Mouse (Mus musculus) forelimb bud, embryonic 11.5 days (tissue): ENCODE results near the gene Cryaa.

ENCODE experiments used
- DNase-seq: peaks from one replicate; pipeline ENCODE4 v3.0.0-alpha.2; 2012; ENCODE audit warnings: low read depth, low spot score

Cryaa gene

DNA sequence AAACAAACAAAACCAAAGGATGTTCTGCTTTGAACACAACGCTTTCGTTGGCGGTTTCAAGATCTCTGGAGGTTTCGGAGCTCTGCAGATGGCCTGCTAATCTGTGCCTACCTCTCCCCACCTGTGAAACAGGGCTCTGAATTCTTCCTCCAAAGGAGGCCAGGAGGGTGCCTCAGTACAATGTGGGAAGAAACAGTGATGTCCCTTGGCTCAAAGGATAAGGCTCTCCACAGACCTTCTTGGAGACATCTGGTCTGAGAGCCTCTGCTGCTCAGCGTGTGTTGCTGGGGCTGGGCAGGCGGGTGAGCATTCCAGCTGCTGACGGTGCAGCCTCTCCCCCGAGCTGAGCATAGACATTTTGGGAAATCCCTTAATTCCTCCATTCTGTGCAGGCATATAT lies at the start of gene Cryaa:
Gene Cryaa, plus strand, starts transcription at position 301 of the 400 bp plus-strand sequence.
- no peak for DNase-seq

DNA sequence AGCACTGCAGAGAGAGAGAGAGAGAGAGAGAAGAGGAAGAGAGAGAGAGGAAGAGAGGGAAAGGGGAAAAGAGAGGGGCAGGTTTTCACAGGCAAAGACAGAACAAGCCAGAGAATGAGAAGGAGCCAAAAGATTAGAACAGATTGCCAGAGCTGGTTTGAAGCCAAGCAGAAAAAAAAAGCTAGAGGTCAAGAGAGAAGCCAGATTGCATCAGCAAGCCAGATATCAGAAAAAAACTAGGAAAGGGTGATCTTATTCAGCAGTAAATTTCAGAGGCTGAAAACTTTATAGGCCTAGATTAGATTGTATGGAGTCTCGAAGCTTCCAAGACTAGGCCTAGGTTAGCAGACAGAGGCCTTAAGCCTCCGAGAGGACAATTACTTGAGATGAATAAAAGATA lies 49.6 kb upstream of the Cryaa start:
- no peak for DNase-seq

DNA sequence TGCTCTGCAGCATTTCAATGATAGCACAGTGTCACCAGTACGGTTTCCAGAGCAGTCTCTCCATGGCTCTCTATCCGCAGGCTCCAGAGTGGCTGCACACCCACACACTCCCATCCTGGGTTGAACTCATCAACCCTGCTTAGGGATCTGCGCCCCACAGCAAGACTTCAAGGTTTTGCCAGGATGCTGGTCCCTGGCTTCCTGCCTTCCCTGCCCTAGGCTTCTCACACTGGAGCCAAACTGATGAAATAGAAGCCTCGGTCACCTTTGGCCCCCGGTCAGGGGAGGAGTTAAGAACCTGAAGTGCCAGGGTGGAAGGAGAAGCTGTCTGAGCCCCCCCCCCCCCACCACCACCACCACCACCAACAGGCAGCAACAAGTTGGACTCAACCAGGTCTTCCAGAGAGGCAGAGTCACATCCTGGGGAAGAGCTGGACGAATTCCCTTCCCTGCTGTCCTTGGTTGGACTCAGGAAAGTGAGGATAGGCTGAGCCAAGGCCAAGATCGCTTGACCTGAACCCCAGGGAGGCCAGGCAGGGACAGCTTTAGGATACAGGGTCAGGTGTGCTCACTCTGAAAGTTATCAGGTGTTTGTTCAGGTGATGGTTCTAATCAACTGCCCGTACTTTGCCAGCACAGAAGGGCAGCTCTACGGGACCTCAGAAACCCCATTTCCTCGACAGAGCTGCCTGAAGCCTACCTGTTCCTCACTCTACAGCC lies 46.4 kb upstream of the Cryaa start:
- no peak for DNase-seq

DNA sequence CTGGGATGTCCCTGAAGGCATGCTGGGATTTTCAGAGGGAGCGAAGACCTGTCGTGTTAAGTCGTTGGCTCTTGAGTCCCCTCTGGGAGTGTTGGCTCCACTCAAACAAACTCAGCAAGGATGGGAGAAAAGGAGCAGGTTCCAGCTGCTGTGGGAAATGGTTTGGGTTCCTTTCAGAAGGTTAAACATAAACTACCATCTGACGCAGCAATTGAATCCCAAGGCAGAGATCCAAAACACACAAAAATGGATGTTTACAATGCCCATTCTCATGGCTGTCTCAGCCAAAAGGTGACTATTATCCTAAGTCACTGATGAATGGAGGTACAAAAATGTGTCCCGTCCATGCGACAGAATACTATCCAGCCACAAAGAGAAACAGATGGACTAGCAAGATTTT lies 44.6 kb upstream of the Cryaa start:
- DNase-seq: no peak

DNA sequence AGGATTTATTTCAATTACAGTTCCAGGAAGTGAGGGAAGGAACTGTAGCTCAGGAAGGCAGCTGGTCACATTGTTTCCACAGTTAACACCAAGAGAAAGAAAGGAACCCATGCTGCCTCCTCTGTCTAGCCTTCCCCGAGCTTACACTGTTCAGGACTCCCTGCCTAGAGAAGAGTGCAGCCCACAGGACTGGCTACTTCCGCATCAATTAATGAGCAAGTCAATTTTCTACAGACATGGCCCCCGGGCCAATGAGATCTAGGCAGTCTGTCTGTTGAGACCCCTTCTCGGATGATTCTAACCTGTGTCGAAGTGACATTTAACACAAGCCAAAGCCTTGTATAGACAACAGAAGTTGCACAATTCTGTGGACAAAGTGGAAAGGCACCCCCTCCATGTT lies 42.7 kb upstream of the Cryaa start:
- DNase-seq: no peak

DNA sequence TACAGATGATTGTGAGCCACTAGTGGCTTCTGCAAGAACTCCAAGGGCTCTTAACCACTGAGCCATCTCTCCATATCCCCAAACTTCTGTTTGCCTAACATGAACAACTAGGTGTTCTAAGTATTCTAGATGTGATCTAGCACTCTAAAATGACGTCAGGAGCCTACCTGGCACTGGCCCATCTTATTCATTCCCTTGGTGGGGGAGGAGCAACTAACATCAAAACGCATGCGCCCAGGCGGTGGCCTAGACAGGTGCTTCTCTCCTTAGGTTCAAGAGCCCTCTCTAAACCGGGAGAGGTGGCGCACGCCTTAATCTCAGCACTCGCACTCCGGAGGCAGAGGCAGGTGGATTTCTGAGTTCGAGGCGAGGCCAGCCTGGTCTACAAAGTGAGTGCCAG lies 41.8 kb upstream of the Cryaa start:
- DNase-seq: no peak

DNA sequence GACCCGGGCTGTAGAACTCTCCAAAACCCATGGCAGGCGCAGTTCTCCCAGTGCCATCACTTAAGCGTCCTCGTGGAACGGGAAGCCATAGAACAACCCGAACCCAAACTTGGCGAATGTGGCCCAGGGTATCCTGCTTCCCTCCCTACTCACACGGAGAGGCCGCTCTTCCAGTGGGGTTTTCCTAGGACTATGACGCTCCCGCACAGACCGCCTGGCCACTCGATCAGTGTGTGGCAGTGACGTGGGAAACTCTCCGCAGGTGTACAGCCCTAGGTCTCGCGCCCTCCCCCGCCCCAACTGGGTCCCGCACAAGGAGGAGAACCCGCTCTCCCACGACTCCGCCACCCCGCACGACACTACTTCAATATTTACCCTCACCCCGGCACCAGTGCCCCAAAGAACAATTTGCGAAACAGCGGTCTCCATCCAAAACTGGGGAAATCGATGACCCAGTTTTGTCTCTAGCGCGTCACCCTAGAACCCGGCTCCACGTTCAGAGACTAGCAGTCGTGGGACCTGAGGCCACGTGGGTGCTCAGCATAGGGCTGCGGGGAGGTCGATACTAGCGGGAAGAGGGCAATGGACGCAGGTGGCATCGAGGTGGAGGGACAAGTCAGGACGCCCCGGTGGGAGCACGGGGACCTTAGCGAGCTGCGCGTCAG lies 41.2 kb upstream of the Cryaa start:
- no peak for DNase-seq

DNA sequence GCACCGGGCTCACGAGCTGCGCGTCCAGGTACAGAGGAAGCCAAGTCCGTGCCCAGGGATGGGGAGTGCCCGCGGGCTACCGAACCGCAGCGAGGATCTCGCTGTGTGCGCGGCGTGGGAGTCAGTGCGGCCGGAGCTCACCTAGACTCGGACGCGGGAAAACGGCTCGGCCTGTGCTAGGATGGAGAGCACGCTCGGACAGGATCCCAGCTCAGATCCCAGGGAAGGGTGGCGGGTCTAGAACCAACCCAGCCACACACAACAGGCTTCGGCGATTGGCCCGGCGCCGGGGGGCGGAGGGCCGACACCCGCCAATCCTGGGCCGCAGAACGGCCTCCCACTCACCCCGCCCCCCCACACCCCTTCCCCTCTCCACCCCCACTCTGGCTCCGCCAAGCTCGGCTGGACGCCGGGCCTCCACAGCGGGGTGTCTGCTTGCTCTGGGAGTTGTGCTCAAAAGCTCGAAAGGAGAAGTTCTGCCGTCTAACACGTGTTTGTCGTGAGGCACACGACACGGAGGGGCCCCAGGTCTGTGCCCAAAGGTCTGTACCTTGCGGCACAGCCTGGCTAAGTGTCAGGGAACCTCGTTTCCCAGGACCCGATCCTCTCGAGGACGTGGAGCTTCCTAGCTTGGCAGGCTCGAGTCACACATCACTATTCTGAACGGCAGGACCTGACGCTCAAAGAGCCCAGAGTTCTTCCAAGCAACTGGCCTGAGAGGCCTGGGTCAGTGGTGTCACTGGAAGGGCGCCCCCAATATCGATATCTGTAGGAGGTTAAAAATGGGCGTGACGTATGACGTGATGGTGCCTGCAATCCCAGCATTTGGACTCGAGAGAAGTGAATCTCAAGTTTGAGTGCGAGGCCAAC lies 40.4 kb upstream of the Cryaa start, which contains the start of gene Cbs:
Gene Cbs, minus strand, starts transcription at position 297 of the 870 bp plus-strand sequence.
- peak; percentile 42 for DNase-seq

DNA sequence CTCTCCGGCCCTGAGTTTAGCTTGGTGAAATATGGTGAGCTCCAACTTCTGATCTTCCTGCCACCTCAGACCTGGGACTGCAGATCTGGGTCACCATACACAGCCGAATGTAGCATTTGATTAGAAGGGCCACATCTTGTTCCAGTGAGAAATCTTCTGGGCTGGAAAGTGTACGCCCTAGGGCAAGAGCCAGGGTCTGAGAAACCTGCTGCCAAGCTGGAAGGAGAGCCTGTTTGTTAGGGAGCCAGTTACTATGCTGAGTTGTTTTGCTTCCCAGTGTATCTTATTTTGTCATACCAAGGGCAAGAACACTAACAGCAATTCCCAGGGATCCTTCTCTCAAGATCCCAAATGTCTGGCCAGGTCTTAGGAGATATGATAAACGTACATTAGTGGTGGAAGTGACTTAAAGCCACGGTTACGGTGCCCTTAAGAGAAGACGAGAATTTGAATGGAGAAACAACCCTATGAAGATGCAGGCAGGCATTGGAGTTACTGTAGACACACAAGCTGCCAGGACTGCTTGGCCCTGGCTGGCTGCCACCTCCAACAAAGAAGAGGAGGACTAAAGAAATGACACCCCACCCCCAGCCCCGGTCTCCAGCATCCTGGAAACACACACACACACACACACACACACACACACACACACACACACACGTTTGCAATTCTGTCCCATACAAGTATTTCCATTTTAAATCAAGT lies 39.6 kb upstream of the Cryaa start:
- DNase-seq: no peak

DNA sequence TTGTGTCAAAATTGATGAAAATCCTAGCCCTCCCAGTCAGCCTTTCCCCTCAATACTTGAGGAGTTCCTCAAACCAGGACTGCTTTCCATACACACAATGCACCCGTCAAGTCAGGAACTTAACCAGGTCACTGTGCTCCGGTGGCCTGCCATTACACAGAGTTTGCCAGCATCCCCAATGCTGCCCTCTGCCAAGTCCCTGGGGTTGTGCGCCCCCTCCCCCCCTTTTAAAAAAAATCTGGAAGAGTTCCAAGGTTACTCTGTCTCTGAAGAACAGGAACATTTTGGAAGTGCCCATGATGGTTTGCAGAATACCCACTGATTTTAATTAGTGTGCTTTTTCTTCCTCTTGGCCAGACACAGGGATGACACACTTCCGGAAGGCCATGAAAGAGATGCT lies 38.0 kb upstream of the Cryaa start:
- DNase-seq: no peak

DNA sequence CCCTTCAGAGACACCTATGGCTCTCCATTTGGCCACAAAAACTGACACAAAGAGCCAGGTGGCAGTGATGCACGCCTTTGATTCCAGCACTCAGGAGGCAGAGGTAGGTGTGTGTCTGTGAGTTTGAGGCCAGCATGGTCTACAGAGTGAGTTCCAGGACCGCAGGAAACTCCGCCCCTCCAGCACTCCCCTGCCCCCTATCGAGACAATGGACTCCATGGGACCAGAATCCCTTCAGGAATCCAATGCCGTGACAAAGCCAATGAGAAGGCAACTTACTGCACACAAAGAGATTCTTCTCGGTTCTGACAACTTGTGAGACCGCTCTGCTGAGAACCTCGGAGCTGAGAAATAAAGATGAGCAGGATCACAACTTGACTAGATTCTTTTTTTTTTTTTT lies 35.3 kb upstream of the Cryaa start:
- DNase-seq: no peak

DNA sequence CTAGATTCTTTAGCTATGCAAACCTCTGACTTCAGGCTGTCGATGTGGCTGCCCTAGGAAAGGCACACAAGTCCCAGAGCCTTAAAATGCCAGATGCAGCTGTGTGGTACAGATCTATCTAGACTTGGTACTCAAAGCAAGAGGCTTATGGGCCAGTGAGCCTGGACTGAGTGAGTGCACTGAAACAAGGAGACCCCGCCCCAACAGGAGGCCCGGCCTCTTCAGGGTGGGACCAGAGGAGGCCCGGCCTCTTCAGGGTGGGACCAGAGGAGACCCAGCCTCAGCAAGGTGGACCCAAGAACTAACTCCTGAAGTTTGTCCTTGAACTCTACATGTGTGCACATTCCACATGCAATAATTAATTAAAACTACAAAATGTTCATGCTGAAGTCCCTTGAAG lies 34.7 kb upstream of the Cryaa start:
- no peak for DNase-seq

DNA sequence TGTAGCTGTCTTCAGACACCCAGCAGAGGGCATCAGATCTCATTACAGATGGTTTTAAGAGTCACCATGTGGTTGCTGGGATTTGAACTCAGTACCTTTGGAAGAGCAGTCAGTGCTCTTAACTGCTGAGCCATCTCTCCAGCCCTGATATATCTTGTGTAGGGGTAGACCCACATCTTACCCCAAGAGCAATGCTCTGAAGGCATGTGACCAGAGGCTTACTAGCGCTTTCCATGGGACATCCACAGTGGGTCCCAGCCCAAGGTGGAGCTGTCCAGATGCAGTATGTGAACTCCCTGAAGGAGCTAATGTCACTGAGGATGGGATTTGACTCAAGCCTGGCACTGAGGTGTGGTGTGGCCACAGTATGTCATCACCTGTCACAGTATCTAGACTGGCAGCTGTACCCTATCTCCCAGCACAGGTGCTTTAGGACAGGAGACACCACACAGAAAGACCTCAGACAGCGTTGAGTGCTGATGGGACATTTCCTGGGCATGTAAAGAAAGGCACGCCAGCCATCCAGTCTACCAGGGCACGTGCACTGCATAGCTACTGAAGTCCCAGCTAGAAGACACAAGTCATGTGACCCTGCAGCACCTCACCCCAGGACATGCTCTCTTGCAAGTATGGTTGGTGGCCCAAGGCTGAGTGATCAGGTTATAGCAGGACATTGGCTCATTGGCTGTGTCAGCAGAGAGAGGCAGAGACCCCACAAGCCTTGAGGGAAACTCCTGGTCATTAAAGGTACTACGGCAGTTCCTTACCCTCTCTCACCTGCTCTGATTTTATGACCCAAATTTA lies 31.2 kb upstream of the Cryaa start:
- no peak for DNase-seq

DNA sequence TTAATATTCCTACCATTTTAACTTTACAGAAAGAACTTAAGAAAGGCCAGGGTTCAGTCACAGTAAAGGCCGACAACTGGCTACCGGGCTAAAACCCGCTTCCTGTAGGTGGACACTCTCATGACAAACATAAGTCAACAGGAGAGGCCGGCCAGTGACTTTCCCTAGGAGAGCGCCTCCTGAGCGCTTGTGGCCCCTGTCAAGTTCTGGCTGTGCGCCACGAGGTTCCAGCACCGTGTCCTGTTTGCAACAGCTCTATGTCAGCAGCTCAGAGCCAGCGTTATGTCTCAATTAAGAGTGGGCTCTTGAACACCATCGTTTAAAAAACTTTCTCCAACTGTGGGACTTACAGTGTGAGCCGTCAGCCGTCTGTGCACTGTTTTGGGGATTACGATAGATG lies 25.5 kb upstream of the Cryaa start:
- DNase-seq: no peak

DNA sequence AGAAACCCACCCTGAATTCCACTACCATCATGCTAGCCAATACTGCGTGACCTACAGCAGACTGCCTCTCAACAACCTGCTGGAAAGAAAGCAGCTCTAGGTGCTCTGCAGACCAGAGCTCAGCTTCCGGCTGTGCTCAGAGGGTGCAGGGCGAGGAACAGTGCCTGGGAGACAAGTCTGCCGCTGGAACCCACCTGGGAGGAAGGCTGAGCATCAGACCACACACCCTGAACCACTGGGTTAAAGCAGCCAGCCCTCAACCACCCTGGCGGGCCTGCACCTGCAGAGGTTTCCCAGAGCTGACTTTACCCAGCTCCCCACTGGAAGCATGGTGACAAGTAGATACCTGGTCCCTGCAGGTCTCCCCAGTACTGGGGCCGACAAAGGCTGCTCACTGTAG lies 24.3 kb upstream of the Cryaa start:
- DNase-seq: no peak

DNA sequence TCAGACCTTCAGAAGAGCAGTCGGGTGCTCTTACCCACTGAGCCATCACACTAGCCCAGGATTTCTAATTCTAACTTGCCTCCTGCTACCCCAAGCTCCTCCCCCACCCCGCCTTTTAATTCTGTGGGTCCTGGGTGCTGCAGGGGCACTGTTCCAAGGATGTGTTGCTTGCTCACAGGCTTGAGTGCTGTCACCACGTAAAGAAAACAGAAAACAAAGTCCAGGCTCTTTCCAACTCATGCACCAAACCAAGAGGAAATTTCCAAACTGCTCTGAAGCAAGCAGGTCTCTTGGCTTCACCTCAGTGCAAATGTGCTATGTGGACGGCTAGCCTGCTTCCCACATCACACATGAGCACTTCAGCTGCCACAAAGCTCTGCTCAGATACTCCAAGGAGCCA lies 22.2 kb upstream of the Cryaa start:
- no peak for DNase-seq

DNA sequence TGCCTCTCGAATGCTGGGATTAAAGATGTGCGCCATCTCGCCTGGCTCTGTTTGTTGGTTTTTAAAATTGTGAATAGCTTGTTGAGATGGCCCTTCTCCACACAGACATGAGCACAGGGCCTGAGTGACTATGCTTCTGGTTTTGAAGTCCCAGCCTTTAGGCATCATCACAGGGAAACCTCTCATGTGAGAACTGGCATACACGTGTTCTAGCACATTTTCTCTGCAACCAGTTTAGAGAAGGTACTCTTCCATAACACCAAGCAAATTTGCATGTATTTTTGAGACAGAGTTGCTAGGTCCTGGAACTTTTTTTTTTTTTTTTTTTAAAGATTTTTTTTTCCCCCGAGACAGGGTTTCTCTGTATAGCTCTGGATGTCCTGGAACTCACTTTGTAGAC lies 20.9 kb upstream of the Cryaa start:
- DNase-seq: no peak

DNA sequence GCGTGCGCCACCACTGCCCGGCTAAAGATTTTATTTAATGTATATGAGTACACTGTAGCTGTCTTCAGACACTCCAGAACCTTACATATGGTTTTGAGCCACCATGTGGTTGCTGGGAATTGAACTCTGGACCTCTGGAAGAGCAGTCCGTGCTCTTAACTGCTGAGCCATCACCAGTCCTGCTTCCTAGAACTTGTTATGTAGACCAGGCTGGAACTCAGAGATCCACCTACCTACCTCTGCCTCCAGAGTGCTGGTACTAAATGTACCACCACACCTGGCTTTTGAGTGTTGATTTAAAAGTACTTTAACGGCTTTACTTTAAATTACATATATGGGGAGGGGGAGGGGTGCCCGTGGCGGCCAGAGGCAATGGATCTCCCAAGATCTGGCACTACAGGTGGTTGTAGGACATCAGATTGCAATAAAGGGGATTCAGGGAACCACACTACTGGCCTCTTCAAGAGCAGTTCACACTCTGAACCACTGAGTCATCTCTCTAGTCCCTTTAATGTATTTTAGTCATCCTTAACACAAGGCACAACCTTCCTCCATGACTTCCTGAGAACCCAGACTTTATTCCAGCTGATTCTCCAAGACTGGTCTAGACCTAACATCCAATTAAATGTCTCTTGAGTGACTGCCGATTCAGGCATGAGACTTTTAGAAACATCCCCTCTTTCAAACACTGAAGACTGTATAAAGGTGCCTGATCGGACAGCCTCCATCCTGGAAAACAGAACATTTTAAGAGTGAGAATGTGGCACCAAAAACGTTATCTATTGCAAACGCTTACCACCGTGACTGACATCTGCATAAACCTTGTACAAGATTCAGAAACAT lies 20.2 kb upstream of the Cryaa start:
- DNase-seq: no peak

DNA sequence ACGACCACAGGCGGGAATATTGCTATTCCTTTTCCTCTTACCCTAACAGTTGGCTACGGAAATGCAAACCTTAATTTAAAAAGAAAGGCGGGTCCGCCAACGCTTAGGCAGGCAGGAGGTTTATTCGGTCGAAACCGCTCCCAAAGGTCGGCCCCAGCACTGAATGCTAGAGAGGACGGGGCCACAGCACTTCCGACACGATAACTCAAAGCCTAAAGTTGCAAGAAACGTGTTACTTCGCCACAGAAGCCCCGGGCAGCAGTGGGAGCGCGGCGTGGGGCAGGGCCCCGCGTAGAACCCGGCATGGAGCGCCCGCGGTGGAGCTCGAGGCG lies 19.5 kb upstream of the Cryaa start:
- no peak for DNase-seq

DNA sequence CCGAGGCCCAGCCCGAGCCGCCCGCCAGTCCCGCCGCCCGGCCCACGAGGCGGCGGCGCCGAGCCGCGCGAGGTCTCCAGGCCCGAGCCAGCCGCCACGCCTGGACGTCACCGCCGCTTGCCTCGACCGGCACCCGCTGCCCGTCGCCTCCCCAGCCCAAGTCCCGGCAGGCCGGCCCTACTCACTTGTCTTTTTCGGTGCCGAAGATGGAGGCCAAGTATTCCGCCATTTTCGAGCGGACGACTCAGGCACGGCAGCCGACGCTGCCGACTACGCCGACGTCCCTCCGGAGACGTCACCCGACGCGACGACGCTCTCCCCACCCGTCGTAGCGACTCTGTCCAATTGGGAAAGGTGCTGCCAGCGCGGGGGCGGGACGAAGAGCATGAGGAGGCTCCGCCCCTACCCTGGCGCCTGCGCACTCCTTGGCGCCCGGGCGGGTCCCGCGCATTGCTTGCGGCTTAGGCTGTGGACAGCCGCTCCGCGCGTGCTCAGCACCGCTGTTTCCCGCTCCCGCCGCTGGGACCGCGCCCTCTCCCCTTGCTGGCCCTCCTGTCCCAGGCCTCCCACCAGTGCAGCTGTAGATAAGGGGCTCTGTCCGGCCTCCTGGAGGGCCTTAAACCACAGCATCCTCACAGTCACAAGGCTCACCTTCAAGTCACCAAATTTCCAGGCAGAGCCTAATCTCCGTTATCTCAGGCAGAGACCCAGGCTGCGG lies 19.0 kb upstream of the Cryaa start, which contains the start of gene U2af1:
Gene U2af1, minus strand, starts transcription at position 425 of the 718 bp plus-strand sequence.
- DNase-seq: peak; percentile 99
